Mouse (Mus musculus) kidney, embryonic 15.5 days (tissue): ENCODE results near the gene Fchsd2. TPM values are rescaled to one million over a fixed set of nuclear protein-coding genes. Genes with fewer than 3 reads are reported as not detected.

Experiments
- ATAC-seq: fragments of 200-750 bp; cut with Nextera tagmentation; replicated peaks from 2 replicates; pipeline ENCODE4 v1.8.0; 2017; ENCODE audit warnings: moderate TSS enrichment; ENCODE audit not compliant: low FRiP score
- H3K27ac ChIP-seq: fragments of 300-500 bp; sonication (generic); 2 replicates; pipeline ENCODE4 v1.5.1; 2015; ENCODE audit warnings: mild to moderate bottlenecking, inconsistent platforms
- H3K27me3 ChIP-seq: fragments of 300-500 bp; sonication (generic); 2 replicates; pipeline ENCODE4 v1.6.1; 2015; ENCODE audit warnings: inconsistent platforms
- H3K36me3 ChIP-seq: fragments of 300-500 bp; sonication (generic); 2 replicates; pipeline ENCODE4 v1.6.1; 2015; ENCODE audit warnings: inconsistent platforms
- H3K4me1 ChIP-seq: fragments of 300-500 bp; sonication (generic); 2 replicates; pipeline ENCODE4 v1.6.1; 2015; ENCODE audit warnings: inconsistent platforms
- H3K4me2 ChIP-seq: fragments of 300-500 bp; sonication (generic); 2 replicates; pipeline ENCODE4 v1.6.1; 2015; ENCODE audit warnings: moderate library complexity, mild to moderate bottlenecking, inconsistent platforms
- H3K4me3 ChIP-seq: fragments of 300-500 bp; sonication (generic); replicated peaks from 2 replicates; pipeline ENCODE4 v1.5.1; 2015; ENCODE audit warnings: mild to moderate bottlenecking, inconsistent platforms
- H3K9ac ChIP-seq: fragments of 300-500 bp; sonication (generic); 2 replicates; pipeline ENCODE4 v1.6.1; 2015; ENCODE audit warnings: mild to moderate bottlenecking, inconsistent platforms
- H3K9me3 ChIP-seq: fragments of 300-500 bp; sonication (generic); replicated peaks from 2 replicates; pipeline ENCODE4 v1.6.1; 2016; ENCODE audit warnings: inconsistent platforms
- WGBS: fragments of 180-500 bp; shearing (Covaris S2); methylation state at CpG from one replicate; pipeline ENCODE4 v1.1.7; 2015; ENCODE audit warnings: mixed read lengths; 5-methylcytosine and 5-hydroxymethylcytosine counted together
- polyA plus RNA-seq: library from polyadenylated mRNA; unstranded; fragments of >200 nt; fragmentation: Nextera tagmentation; extraction: Ambion mirVana; gene quantifications from 2 replicates; pipeline ENCODE4 v1.2.1, GENCODE M21; 2015

The Fchsd2 gene
- polyA plus RNA-seq, 1 experiment from 2014 or later: 25.7 TPM

- Histone ChIP-seq H3K27ac (no peak overlapping the region), H3K27me3 (no peaks in the 10 kb centered on the region), H3K4me1 (no peaks in the 10 kb centered on the region), H3K9ac (no peak overlapping the region), H3K4me2 (no peak overlapping the region), H3K9me3 (no peaks in the 10 kb centered on the region), H3K4me3 (no peak overlapping the region), H3K36me3 (peaks cover 58% of the 10 kb centered on the region)
- 74% methylated on average over 8 of the region's 8 CpGs for WGBS
- ATAC-seq: no peak
These were observed 179.9 kb downstream of the Fchsd2 start for GRCm38 (mm10) chr7:101272466-101273160.

- Histone ChIP-seq H3K4me3 (no peak overlapping the region), H3K9me3 (no peaks in the 10 kb centered on the region), H3K36me3 (peaks cover 94% of the 10 kb centered on the region), H3K4me2 (no peak overlapping the region), H3K27me3 (no peaks in the 10 kb centered on the region), H3K9ac (no peak overlapping the region), H3K27ac (no peak overlapping the region), H3K4me1 (no peaks in the 10 kb centered on the region)
- no peak for ATAC-seq
- WGBS: 91% methylated on average over 3 of the region's 3 CpGs
These were observed 190.1 kb downstream of the Fchsd2 start for GRCm38 (mm10) chr7:101282721-101283120.

- Histone ChIP-seq H3K9me3 (no peaks in the 10 kb centered on the region), H3K4me1 (no peaks in the 10 kb centered on the region), H3K4me3 (no peak overlapping the region), H3K27ac (no peak overlapping the region), H3K36me3 (peaks cover 79% of the 10 kb centered on the region), H3K9ac (no peak overlapping the region), H3K4me2 (no peak overlapping the region), H3K27me3 (no peaks in the 10 kb centered on the region)
- 84% methylated on average over 1 of the region's 1 CpGs for WGBS
- no peak for ATAC-seq
These were observed 191.8 kb downstream of the Fchsd2 start for GRCm38 (mm10) chr7:101284504-101284903.

GRCm38 (mm10) chr7:101286891-101287290 is 194.2 kb downstream of the Fchsd2 start:
- H3K4me3 ChIP-seq: no peak overlapping the region
- no peaks in the 10 kb centered on the region for H3K27me3 ChIP-seq
- peaks cover 76% of the 10 kb centered on the region for H3K36me3 ChIP-seq
- no peak for ATAC-seq
- H3K27ac ChIP-seq: 0 out of 2 replicates have a peak overlapping the region, but pooled peaks have one; percentile 3
- H3K4me1 ChIP-seq: no peaks in the 10 kb centered on the region
- 84% methylated on average over 4 of the region's 4 CpGs for WGBS
- no peaks in the 10 kb centered on the region for H3K9me3 ChIP-seq
- H3K4me2 ChIP-seq: no peak overlapping the region
- H3K9ac ChIP-seq: no peak overlapping the region

- Histone ChIP-seq H3K36me3 (peaks cover 69% of the 10 kb centered on the region), H3K4me3 (no peak overlapping the region), H3K4me2 (no peak overlapping the region), H3K9me3 (no peaks in the 10 kb centered on the region), H3K4me1 (no peaks in the 10 kb centered on the region), H3K27ac (no peak overlapping the region), H3K9ac (no peak overlapping the region), H3K27me3 (no peaks in the 10 kb centered on the region)
- 85% methylated on average over 2 of the region's 2 CpGs for WGBS
- ATAC-seq: no peak
These were observed 195.2 kb downstream of the Fchsd2 start for GRCm38 (mm10) chr7:101287820-101288219.

GRCm38 (mm10) chr7:101288436-101288835 is 195.8 kb downstream of the Fchsd2 start:
- no peaks in the 10 kb centered on the region for H3K9me3 ChIP-seq
- H3K4me1 ChIP-seq: no peaks in the 10 kb centered on the region
- 41% methylated on average over 4 of the region's 4 CpGs for WGBS
- no peak overlapping the region for H3K4me3 ChIP-seq
- no peak for ATAC-seq
- H3K27ac ChIP-seq: no peak overlapping the region
- no peaks in the 10 kb centered on the region for H3K27me3 ChIP-seq
- no peak overlapping the region for H3K9ac ChIP-seq
- H3K4me2 ChIP-seq: no peak overlapping the region
- H3K36me3 ChIP-seq: peaks cover 63% of the 10 kb centered on the region

- Histone ChIP-seq H3K27ac (no peak overlapping the region), H3K4me1 (no peaks in the 10 kb centered on the region), H3K36me3 (peaks cover 47% of the 10 kb centered on the region), H3K9me3 (no peaks in the 10 kb centered on the region), H3K9ac (no peak overlapping the region), H3K4me2 (no peak overlapping the region), H3K27me3 (no peaks in the 10 kb centered on the region), H3K4me3 (no peak overlapping the region)
- 89% methylated on average over 10 of the region's 10 CpGs for WGBS
- ATAC-seq: no peak
These were observed 197.7 kb downstream of the Fchsd2 start for GRCm38 (mm10) chr7:101290401-101290800.

- H3K36me3 ChIP-seq: peaks cover 39% of the 10 kb centered on the region
- no peak overlapping the region for H3K4me2 ChIP-seq
- H3K27ac ChIP-seq: no peak overlapping the region
- peaks cover under 1% of the 10 kb centered on the region for H3K4me1 ChIP-seq
- H3K9ac ChIP-seq: no peak overlapping the region
- no peak overlapping the region for H3K4me3 ChIP-seq
- H3K27me3 ChIP-seq: no peaks in the 10 kb centered on the region
- no peaks in the 10 kb centered on the region for H3K9me3 ChIP-seq
- no peak for ATAC-seq
- 88% methylated on average over 5 of the region's 5 CpGs for WGBS
These were observed 198.5 kb downstream of the Fchsd2 start for GRCm38 (mm10) chr7:101291211-101291610.

GRCm38 (mm10) chr7:101291641-101292040 is 199.0 kb downstream of the Fchsd2 start:
- Histone ChIP-seq H3K9ac (no peak overlapping the region), H3K36me3 (peaks cover 35% of the 10 kb centered on the region), H3K9me3 (no peaks in the 10 kb centered on the region), H3K27ac (no peak overlapping the region), H3K27me3 (no peaks in the 10 kb centered on the region), H3K4me3 (no peak overlapping the region), H3K4me2 (no peak overlapping the region), H3K4me1 (peaks cover 5% of the 10 kb centered on the region)
- WGBS: 90% methylated on average over 8 of the region's 8 CpGs
- no peak for ATAC-seq

GRCm38 (mm10) chr7:101292086-101292485 is 199.4 kb downstream of the Fchsd2 start:
- peaks cover 2% of the 10 kb centered on the region; the same call in 1 of the 2 replicates for H3K27me3 ChIP-seq
- no peak overlapping the region for H3K27ac ChIP-seq
- WGBS: 64% methylated on average over 4 of the region's 4 CpGs
- H3K9ac ChIP-seq: no peak overlapping the region
- H3K4me2 ChIP-seq: no peak overlapping the region
- H3K4me1 ChIP-seq: peaks cover 8% of the 10 kb centered on the region
- H3K36me3 ChIP-seq: peaks cover 30% of the 10 kb centered on the region
- no peak for ATAC-seq
- no peak overlapping the region for H3K4me3 ChIP-seq
- no peaks in the 10 kb centered on the region for H3K9me3 ChIP-seq

- H3K36me3 ChIP-seq: peaks cover 24% of the 10 kb centered on the region
- peaks cover 6% of the 10 kb centered on the region for H3K27me3 ChIP-seq
- H3K9ac ChIP-seq: no peak overlapping the region
- no peaks in the 10 kb centered on the region for H3K9me3 ChIP-seq
- no peak overlapping the region for H3K4me3 ChIP-seq
- H3K4me2 ChIP-seq: no peak overlapping the region
- ATAC-seq: no peak
- H3K4me1 ChIP-seq: peaks cover 11% of the 10 kb centered on the region
- no peak overlapping the region for H3K27ac ChIP-seq
- 94% methylated on average over 1 of the region's 1 CpGs for WGBS
These were observed 200.0 kb downstream of the Fchsd2 start for GRCm38 (mm10) chr7:101292696-101293095.

GRCm38 (mm10) chr7:101293138-101293537 is 200.5 kb downstream of the Fchsd2 start:
- 42% methylated on average over 4 of the region's 4 CpGs for WGBS
- no peak for ATAC-seq
- no peak overlapping the region for H3K27ac ChIP-seq

GRCm38 (mm10) chr7:101293611-101294010 is 200.9 kb downstream of the Fchsd2 start:
- Histone ChIP-seq H3K9me3 (no peaks in the 10 kb centered on the region), H3K4me3 (no peak overlapping the region), H3K4me1 (peaks cover 11% of the 10 kb centered on the region), H3K4me2 (no peak overlapping the region), H3K27me3 (peaks cover 15% of the 10 kb centered on the region), H3K27ac (no peak overlapping the region), H3K36me3 (peaks cover 24% of the 10 kb centered on the region), H3K9ac (no peak overlapping the region)
- WGBS: 57% methylated on average over 4 of the region's 4 CpGs
- ATAC-seq: no peak

More at GRCm38 (mm10) chr7:101293138-101293537, 200.5 kb downstream of the Fchsd2 start:
- no peak overlapping the region for H3K4me2 ChIP-seq
- no peaks in the 10 kb centered on the region for H3K9me3 ChIP-seq
- H3K4me3 ChIP-seq: no peak overlapping the region
- H3K27me3 ChIP-seq: peaks cover 11% of the 10 kb centered on the region
- H3K4me1 ChIP-seq: peaks cover 11% of the 10 kb centered on the region
- no peak overlapping the region for H3K9ac ChIP-seq
- peaks cover 24% of the 10 kb centered on the region for H3K36me3 ChIP-seq
